Mouse (Mus musculus) monocyte, adult 59 days (primary cell): ENCODE data around the gene Mitf. TPM values are rescaled to one million over a fixed set of nuclear protein-coding genes. Genes with fewer than 3 reads are reported as not detected.

ENCODE experiments used
- total RNA-seq, 2 experiments: library from RNA; stranded (reverse); gene quantifications; one replicate each; pipeline ENCODE4 v1.2.4; 2023

Mitf gene
- total RNA-seq, result 10 to 100 TPM; 20.2 to 20.3 TPM

DNA sequence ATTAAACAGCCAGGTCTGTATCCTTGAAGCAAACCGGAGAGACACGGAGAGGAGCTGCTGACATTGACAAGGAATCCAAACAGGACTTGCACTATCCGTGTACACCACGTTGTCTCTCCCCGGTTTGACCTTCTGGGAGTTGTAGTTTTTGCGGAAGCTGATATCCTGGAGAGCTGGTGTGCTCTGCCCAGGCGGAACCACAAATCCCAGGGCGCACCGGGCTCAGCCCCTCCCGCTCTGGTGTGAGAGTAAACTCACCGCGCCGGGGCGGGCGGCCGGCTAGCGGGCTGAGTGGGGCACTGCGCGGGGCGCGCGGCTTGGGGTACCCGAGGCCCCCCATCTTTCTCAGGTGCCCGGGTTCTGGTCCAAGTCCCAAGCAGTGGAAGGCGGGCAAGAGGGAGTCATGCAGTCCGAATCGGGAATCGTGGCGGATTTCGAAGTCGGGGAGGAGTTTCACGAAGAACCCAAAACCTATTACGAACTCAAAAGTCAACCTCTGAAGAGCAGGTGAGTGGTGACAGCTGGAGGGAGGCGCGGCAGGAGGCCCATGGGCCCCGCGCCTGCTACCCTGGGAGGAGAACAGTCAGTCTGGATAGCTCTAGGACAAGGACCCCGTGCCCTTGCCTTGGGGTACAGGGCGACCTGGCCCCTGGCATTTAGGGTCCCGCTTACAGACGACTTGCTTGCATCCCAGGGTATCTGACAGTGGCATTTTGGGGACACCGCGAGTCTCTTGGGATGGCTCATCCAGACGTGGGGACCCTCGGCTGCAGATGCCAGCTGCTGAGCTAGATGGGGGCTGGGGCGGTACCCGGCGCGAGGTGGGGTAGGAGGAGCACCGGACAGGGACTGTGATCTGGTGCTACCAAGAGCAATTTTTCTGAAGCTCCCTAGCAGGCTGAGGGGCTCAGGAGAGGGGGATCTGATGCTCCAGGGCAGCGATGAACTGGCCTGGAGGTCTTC, at the start of gene Mitf:
TSS of gene Mitf (plus strand) at position 272 of the 963 bp plus-strand sequence.

Other genes starting within 250 kb of the Mitf start
- gene Frmd4b, start 189.5 kb upstream of the Mitf start, total RNA-seq, result 100 to 1,000 TPM; 141 to 150 TPM